Mouse (Mus musculus) limb, embryonic 10.5 days (tissue): ENCODE results near the gene Fxyd2. TPM values are rescaled to one million over a fixed set of nuclear protein-coding genes. Genes with fewer than 3 reads are reported as not detected.

Experiments used
- DNase-seq: peaks from one replicate; pipeline ENCODE4 v3.0.0-alpha.2; 2017; ENCODE audit warnings: low spot score
- H3K27ac ChIP-seq: fragments of 300-500 bp; sonication (generic); 2 replicates; pipeline ENCODE4 v1.5.1; 2016; ENCODE audit warnings: mild to moderate bottlenecking
- H3K27me3 ChIP-seq: fragments of 300-500 bp; sonication (generic); 2 replicates; pipeline ENCODE4 v1.6.1; 2016; ENCODE audit warnings: low read depth, mild to moderate bottlenecking; ENCODE audit not compliant: poor library complexity, severe bottlenecking
- H3K36me3 ChIP-seq: fragments of 300-500 bp; sonication (generic); 2 replicates; pipeline ENCODE4 v1.6.1; 2016; ENCODE audit warnings: mild to moderate bottlenecking, moderate library complexity
- H3K4me1 ChIP-seq: fragments of 300-500 bp; sonication (generic); 2 replicates; pipeline ENCODE4 v1.6.1; 2016
- H3K4me3 ChIP-seq: fragments of 300-500 bp; sonication (generic); 2 replicates; pipeline ENCODE4 v1.5.1; 2016; ENCODE audit warnings: mild to moderate bottlenecking, moderate library complexity
- H3K9me3 ChIP-seq: fragments of 300-500 bp; sonication (generic); replicated peaks from 2 replicates; pipeline ENCODE4 v1.6.1; 2016; ENCODE audit warnings: mild to moderate bottlenecking
- WGBS: fragments of 180-500 bp; shearing (Covaris S2); methylation state at CpG from one replicate; pipeline ENCODE4 v1.1.7; 2016; 5-methylcytosine and 5-hydroxymethylcytosine counted together
- polyA plus RNA-seq: library from polyadenylated mRNA; unstranded; fragments of >200 nt; fragmentation: Nextera tagmentation; extraction: Ambion mirVana; gene quantifications from 2 replicates; pipeline ENCODE4 v1.2.1, GENCODE M21; 2016

Gene Fxyd2
- polyA plus RNA-seq, 1 experiment from 2014 or later, result 0.84 TPM

DNA sequence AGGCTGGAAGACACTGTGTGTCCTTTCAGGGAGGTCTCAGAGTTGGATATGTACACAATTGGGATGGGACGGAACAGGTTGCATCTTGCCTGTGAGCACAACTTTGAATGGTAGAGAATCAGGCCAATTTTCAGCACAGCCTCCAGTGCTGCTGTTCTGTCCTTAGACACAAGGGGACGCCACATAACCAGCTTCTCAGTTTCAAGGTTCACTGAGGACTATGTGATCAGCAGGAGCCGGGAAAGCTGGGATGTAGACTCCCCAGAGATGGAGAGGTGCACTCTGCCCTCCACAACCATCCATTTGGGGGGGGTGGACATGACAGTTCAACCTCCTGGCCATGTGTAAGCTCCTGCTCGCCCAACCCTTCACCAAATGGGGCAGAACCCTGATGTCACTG is 16.4 kb downstream of the Fxyd2 start:
- no peak overlapping the region for H3K27ac ChIP-seq
- DNase-seq, result peak; percentile 41
- H3K36me3 ChIP-seq, result no peaks in the 10 kb centered on the region
- H3K4me3 ChIP-seq, result no peak overlapping the region
- peaks cover 6% of the 10 kb centered on the region; the same call in 1 of the 2 replicates for H3K27me3 ChIP-seq
- peaks cover 5% of the 10 kb centered on the region for H3K4me1 ChIP-seq
- WGBS, result 61% methylated on average over 4 of the region's 4 CpGs
- no peaks in the 10 kb centered on the region for H3K9me3 ChIP-seq

DNA sequence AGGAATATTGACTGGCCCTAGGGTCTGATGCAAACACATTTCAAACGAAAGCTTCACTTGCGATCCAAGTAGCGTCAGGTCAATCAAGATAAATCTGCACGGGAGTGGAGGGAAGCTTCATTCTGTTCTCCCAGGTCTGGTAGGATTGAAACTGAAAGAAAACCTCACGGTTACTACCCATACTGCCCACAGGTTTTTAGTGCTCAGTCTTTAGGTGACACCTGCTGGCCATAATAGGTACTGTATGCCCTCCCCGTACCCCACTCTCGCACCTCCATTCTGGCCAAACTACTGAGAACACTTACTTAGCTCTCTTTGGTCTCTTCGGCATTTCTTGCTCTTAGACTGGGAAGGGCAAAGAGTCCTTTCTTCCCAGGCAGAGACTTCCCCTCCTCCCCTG is 17.8 kb downstream of the Fxyd2 start:
- H3K9me3 ChIP-seq, result no peaks in the 10 kb centered on the region
- peak; percentile 57 for DNase-seq
- WGBS, result 33% methylated on average over 8 of the region's 8 CpGs

DNA sequence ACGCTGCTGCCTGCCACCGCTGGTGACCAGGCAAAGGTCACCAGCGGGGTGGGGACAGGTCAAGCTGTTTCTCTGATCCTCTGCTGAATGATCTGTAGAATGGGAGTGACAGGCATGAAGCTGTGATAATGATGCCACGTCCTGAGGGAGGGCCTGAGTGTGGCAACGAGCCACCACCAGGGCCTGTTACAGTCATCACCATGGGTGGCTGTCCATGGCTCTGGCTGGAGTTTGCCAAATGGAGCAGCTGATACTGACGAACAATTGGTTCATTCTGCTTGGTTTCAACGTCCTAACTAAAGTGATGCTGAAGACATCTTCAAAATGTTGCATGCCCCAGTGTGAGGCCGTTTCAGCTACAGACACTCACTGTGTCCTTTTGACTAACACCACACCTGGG is 18.8 kb downstream of the Fxyd2 start:
- no peaks in the 10 kb centered on the region for H3K9me3 ChIP-seq
- no peak overlapping the region for H3K4me3 ChIP-seq
- no peak overlapping the region for H3K27ac ChIP-seq
- no peak for DNase-seq
- H3K4me1 ChIP-seq, result no peaks in the 10 kb centered on the region
- H3K36me3 ChIP-seq, result no peaks in the 10 kb centered on the region
- WGBS, result 67% methylated on average over 8 of the region's 8 CpGs
- H3K27me3 ChIP-seq, result no peaks in the 10 kb centered on the region

More for the DNA sequence above, 17.8 kb downstream of the Fxyd2 start:
- Histone ChIP-seq H3K4me1 (peaks cover under 1% of the 10 kb centered on the region; the same call in 1 of the 2 replicates), H3K4me3 (no peak overlapping the region), H3K27me3 (peaks cover 5% of the 10 kb centered on the region; the same call in 1 of the 2 replicates), H3K27ac (no peak overlapping the region), H3K36me3 (no peaks in the 10 kb centered on the region)

DNA sequence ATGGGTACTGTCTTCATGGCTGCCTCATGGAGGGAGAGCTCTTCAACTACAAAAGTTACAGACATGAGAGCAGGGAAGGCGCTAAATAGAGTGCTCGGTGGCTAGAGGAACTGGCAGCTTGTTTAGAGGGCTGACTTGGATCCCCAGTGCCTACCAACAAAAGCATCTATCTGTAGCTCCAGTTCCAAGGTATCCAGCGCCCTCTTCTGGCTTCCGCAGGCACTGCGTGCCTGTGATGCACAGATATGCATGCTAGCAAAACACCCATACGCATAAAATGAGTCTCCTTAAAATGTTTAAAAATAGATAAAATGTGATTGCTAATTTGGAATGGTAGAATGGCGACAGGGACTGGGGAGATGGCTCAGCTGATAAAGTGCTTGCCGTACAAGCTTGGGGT is 21.7 kb downstream of the Fxyd2 start:
- H3K9me3 ChIP-seq, result no peaks in the 10 kb centered on the region
- no peak for DNase-seq
- H3K4me1 ChIP-seq, result no peaks in the 10 kb centered on the region
- no peaks in the 10 kb centered on the region for H3K36me3 ChIP-seq
- no peak overlapping the region for H3K4me3 ChIP-seq
- WGBS, result 63% methylated on average over 8 of the region's 8 CpGs
- H3K27me3 ChIP-seq, result peaks cover 6% of the 10 kb centered on the region; the same call in 1 of the 2 replicates
- no peak overlapping the region for H3K27ac ChIP-seq

DNA sequence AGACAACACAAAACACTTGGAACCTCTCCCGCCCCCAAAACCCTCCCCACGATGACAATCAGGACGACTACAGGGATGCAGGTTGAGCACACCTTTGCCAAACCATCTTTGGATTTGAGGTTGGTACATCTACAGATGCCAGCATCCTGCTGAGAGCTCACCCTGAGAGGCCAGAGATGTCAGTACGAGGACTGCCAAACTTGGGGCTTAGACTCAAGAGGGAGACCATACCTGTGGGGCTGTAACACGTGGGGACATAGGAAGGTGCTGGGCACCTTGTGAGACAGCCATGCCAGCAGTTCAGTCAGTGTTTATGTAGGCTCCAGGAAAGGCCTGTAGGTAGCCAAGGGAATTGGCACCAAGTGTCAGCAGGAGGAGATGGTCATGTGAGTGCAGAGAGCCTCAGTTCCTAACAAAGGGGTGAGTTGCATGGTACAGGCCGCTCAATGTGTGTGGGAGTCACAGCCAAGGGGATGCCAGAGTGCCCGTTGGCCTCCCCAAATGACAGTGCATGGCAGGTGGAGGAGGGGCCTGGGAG is 23.4 kb downstream of the Fxyd2 start:
- 77% methylated on average over 7 of the region's 7 CpGs for WGBS
- Histone ChIP-seq H3K9me3 (no peaks in the 10 kb centered on the region), H3K4me3 (no peak overlapping the region), H3K4me1 (no peaks in the 10 kb centered on the region), H3K27me3 (peaks cover 20% of the 10 kb centered on the region), H3K27ac (no peak overlapping the region), H3K36me3 (no peaks in the 10 kb centered on the region)
- no peak for DNase-seq

DNA sequence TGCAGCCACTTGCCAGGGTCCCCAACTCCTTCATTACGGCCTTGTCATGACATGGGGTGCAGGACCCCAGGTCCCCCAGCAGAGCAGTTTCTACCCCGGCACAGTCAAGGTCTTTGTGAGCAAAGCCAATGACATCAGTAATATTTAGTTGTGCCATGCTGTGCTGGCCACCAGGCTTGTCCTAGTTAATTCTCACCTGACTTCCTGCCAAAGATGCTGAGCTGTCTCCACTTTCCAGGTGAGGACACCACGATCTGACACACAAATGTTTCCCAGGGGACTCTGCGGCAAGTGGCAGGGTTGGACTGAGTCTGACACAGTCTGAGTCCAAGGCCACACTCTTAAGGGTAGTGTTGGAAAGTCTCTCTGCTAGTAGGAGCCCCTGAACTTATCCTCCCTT is 27.0 kb downstream of the Fxyd2 start, which contains the start of gene Dscaml1:
Dscaml1 (plus strand) TSS at position 173 of the 400 bp plus-strand sequence.
- WGBS, result 86% methylated on average over 4 of the region's 4 CpGs
- Histone ChIP-seq H3K4me3 (no peak within 1 kb of the TSS), H3K9me3 (no peaks in the 10 kb centered on the region), H3K4me1 (peaks cover 15% of the 10 kb centered on the region), H3K27me3 (peaks cover 57% of the 10 kb centered on the region), H3K36me3 (no peaks in the 10 kb centered on the region), H3K27ac (no peak within 1 kb of the TSS)
- DNase-seq, result no peak

DNA sequence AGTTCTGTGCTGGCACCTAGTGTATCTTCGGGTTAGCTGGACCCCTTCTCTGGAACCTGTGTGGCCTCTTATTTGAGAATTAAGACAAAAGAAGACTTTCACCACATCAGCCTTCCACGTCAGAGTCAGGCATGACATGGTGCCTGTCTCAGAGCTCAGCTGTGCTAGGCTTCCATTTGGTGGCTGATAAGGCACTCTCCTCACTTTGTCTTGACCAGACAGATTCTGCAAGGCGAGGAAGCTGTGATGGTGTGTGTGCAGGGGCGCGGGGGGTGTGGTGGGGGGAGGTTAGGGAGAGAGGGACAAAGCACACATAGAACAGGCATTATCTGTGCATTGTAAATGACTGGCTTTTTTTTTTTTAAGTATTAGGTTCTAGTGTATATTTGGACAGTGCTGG is 29.9 kb downstream of the Fxyd2 start:
- 30% methylated on average over 5 of the region's 5 CpGs for WGBS
- Histone ChIP-seq H3K27me3 (peaks cover 86% of the 10 kb centered on the region), H3K36me3 (no peaks in the 10 kb centered on the region), H3K4me1 (peaks cover 20% of the 10 kb centered on the region), H3K27ac (no peak overlapping the region), H3K4me3 (no peak overlapping the region), H3K9me3 (no peaks in the 10 kb centered on the region)
- DNase-seq, result no peak

DNA sequence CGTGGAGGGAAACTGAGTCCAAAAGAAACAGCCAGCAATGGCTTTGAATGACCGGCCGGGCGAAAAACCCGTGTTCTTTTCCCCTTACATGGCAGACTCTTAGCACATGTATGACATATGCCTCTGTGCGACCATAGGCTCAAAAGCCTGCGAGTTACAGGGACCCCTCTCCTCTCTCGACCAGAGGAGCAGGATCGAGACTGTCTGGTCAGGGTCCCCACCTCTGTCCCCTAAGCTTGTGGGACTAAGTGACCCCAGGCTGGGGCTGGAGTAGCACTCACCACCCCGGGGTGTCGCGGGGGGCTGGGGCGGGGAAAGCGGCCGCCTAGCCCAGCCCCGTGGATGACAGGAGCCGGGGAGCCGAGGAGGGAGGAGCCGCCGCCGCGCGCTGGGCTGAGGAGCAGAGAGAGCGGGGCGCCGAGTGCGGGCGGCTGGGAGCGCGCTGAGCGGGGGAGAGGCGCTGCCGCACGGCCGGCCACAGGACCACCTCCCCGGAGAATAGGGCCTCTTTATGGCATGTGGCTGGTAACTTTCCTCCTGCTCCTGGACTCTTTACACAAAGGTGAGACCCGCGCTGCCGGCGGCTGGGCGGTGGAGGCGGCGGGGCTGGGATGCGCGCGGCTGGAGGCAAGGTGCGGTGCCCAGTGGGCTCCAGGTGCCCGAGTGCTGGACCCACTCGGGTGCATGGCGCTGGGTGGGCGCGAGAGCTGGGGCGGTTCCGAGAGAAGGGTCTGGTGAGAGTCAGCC is 30.7 kb downstream of the Fxyd2 start:
- Histone ChIP-seq H3K9me3 (no peaks in the 10 kb centered on the region), H3K4me3 (peak overlapping the region; percentile 48), H3K27ac (peak overlapping the region; percentile 36; the same call in 1 of the 2 replicates), H3K4me1 (peaks cover 20% of the 10 kb centered on the region), H3K36me3 (no peaks in the 10 kb centered on the region), H3K27me3 (peaks cover 93% of the 10 kb centered on the region)
- peak; percentile 61 for DNase-seq
- 2% methylated on average over 53 of the region's 54 CpGs for WGBS

DNA sequence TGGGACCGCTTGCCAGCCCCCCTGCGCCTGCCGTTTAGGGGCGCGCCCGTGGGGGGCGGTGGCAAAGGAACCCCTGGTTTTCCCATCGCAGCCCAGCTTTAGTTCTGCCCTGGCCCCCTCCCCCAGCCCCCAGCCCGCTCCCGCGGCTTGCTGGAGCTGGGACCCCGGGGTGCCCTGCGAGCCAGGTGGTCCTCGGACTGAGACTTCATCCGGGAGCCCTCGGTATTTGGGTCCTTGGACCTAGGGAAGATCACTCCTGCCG is 31.2 kb downstream of the Fxyd2 start:
- H3K9me3 ChIP-seq, result no peaks in the 10 kb centered on the region
- peak overlapping the region; percentile 48 for H3K4me3 ChIP-seq
- 0% methylated on average over 17 of the region's 17 CpGs for WGBS
- H3K27ac ChIP-seq, result peak overlapping the region; percentile 36; the same call in 1 of the 2 replicates
- H3K4me1 ChIP-seq, result peaks cover 20% of the 10 kb centered on the region
- peaks cover 93% of the 10 kb centered on the region for H3K27me3 ChIP-seq
- no peaks in the 10 kb centered on the region for H3K36me3 ChIP-seq
- no peak for DNase-seq

DNA sequence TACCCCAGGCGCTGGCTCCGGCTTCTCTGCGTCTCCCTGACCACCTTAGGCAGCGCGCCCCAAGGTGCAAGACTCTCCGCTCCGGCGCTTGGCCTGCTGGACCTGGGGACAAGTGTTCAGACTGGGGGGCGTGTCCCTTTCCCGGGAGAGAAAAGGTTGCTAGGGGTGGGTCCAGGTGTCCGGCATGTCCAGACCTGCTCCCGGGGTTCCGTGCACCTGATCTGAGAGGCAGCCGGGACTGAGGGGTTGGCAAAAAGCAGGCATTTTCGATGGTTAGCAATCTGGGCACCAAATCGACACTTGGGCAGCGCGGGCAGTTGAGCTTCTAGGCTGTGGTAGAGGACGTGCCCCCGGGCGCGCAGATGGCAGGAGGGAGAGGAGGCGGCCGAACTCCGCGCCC is 31.7 kb downstream of the Fxyd2 start:
- DNase-seq, result peak; percentile 51
- Histone ChIP-seq H3K27ac (no peak overlapping the region), H3K4me3 (peak overlapping the region; percentile 48), H3K36me3 (no peaks in the 10 kb centered on the region), H3K9me3 (no peaks in the 10 kb centered on the region), H3K27me3 (peaks cover 88% of the 10 kb centered on the region), H3K4me1 (peaks cover 20% of the 10 kb centered on the region)
- WGBS, result 4% methylated on average over 26 of the region's 26 CpGs

DNA sequence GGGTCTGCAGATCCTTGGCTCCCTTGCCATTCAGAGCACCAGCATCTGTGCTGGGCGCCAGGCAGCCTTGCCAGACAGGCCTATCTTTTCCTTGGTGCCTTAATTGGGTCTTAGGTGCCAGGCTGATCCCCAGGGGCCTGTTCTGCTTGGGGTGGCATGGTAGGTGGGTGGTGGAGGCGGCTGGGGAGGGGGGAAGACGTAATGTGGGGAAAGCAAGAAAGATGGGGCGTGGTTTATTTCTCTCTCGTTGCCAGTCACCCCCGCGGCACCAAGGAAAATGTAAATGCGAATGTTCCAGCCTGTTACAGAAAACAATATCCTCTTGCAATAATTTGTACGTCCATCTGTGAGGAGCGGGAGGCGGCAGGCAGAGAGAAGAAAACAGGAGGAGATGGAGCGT is 33.2 kb downstream of the Fxyd2 start:
- H3K27me3 ChIP-seq, result peaks cover 74% of the 10 kb centered on the region
- no peaks in the 10 kb centered on the region for H3K9me3 ChIP-seq
- no peaks in the 10 kb centered on the region for H3K36me3 ChIP-seq
- no peak overlapping the region for H3K4me3 ChIP-seq
- WGBS, result 80% methylated on average over 12 of the region's 12 CpGs
- DNase-seq, result no peak
- peaks cover 20% of the 10 kb centered on the region for H3K4me1 ChIP-seq
- H3K27ac ChIP-seq, result no peak overlapping the region

DNA sequence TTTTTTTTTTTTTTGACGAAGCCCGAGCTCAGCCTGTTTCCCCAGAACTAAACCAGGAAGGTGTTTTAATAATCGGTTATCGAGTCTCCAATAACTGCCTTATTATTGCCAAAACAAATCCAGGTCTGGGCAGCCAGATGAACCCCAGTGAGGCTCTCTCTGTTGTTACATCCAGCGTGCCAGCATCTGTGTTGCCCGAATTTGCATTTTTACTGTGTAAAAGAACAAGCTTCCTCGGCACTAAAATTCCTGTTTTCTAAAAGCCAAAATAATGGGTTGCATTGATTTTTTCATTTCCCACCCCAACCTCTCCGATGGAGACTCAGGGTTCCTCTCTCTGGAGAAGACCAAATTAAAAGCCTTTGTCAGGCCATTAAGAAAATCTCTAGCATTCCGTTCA is 33.6 kb downstream of the Fxyd2 start:
- Histone ChIP-seq H3K4me3 (no peak overlapping the region), H3K27ac (no peak overlapping the region), H3K4me1 (peaks cover 20% of the 10 kb centered on the region), H3K27me3 (peaks cover 70% of the 10 kb centered on the region), H3K9me3 (no peaks in the 10 kb centered on the region), H3K36me3 (no peaks in the 10 kb centered on the region)
- WGBS, result 85% methylated on average over 9 of the region's 9 CpGs
- no peak for DNase-seq

DNA sequence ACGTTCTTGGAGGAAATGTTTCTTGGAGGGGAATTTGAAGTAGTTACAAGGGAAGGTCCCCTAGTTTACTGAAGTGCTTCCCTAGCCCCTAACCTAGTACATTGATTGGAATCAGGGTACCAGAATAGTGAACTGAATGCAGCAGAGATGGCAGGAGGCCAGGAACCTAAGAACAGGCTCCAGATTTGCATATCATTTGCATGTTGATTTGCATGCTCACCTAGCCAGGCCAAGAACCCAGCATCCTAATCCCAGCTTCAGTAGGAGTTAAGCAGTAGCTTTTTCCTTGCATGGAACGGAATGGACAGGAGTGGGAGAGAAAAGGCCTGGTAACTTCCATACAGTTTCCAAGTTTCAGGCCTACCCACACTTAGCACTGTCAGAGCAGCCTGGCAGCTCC is 34.7 kb downstream of the Fxyd2 start:
- Histone ChIP-seq H3K4me1 (peaks cover 20% of the 10 kb centered on the region), H3K27me3 (peaks cover 59% of the 10 kb centered on the region), H3K4me3 (no peak overlapping the region), H3K36me3 (no peaks in the 10 kb centered on the region), H3K27ac (no peak overlapping the region), H3K9me3 (no peaks in the 10 kb centered on the region)
- no peak for DNase-seq
- WGBS, result 81% methylated on average over 2 of the region's 2 CpGs
